ENCODE assay signal across 8 mouse cellular contexts in the genomic region with DNA sequence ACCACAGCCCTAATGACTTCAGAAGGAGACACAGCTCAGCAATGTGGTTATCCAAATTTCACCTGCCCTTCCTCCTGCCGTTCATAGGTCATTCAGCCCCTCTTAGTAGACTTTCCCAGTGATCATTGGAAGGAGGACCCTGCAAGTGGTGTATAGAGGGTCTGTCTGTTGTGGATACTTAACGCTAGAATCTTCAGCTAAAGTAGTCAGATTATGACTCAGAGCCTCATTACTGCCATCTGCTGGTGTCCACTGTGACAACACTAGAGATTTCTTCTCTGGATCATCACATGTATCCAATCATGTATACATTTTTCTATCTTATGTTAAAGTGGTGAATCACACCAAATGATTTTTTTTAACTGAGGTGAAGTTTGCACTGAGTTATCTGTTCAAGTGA. TPM values are rescaled to one million over a fixed set of nuclear protein-coding genes. Genes with fewer than 3 reads are reported as not detected.
A peak's percentile ranks its signal among the peaks of the same experiment; 100 is the strongest.
DNase-seq lines count a peak whose midpoint lies in the region; ATAC-seq and TF ChIP-seq lines count a peak whose summit lies in the region.

No protein-coding gene starts in this region.

- no peaks in the 10 kb centered on the region for H3K4me1 ChIP-seq in ES-Bruce4 (ENCODE audit: control insufficient read depth, insufficient read depth, low read length)

- peak; percentile 89 for ATAC-seq in frontal cortex, adult (ENCODE audit: low TSS enrichment)

- TF ChIP-seq CTCF in ES-Bruce4 (IDR thresholded peaks at IDR 0.05; ENCODE audit: low read depth, low read length), result peak; percentile 34

- TF ChIP-seq POLR2A in ES-Bruce4 (IDR thresholded peaks at IDR 0.05; ENCODE audit: insufficient read depth, low read length), result no peak

- no peaks in the 10 kb centered on the region for H3K9me3 ChIP-seq in ES-Bruce4 (replicated peaks; ENCODE audit: control insufficient read depth, insufficient read depth, low read length, poor library complexity, severe bottlenecking)

- no peaks in the 10 kb centered on the region for H3K36me3 ChIP-seq in ES-Bruce4 (ENCODE audit: control insufficient read depth, insufficient read depth, low read length, poor library complexity, severe bottlenecking)

- no peaks in the 10 kb centered on the region for H3K27me3 ChIP-seq in ES-Bruce4 (ENCODE audit: control insufficient read depth, insufficient read depth, low read length, poor library complexity, severe bottlenecking)

- no peak overlapping the region for H3K4me3 ChIP-seq in ES-Bruce4 (ENCODE audit: low read depth, low read length)

- no peak overlapping the region for H3K27ac ChIP-seq in ES-Bruce4 (ENCODE audit: insufficient read depth, low read length)

- peak; percentile 61 for DNase-seq in layer of hippocampus, adult 11-12 months (ENCODE audit: low spot score)
- no peak for DNase-seq in layer of hippocampus, adult 9-10 months (ENCODE audit: low spot score)
- DNase-seq in adrenal gland, postnatal 14 days, result peak; percentile 70
- peak; percentile 54 to 63 for DNase-seq in layer of hippocampus, postnatal 10 days (ENCODE audit: low spot score in 2 of 2)
- DNase-seq in mesoderm, embryonic 11.5 days (ENCODE audit: low read depth, low spot score), result peak; percentile 64
- DNase-seq in yolk sac, embryonic 10.5 days (ENCODE audit: low spot score), result peak; percentile 28

- no peak for TF ChIP-seq EP300 in ES-Bruce4 (IDR thresholded peaks at IDR 0.05; ENCODE audit: insufficient read depth, low read depth, low read length)

- H3K9ac ChIP-seq in ES-Bruce4 (ENCODE audit: low read depth, poor library complexity, severe bottlenecking), result no peak overlapping the region

RNA-seq across cellular contexts. Expression of gene Wipi1, which starts 9.4 kb away (rescaled TPM):
- 26.9 and 27.7 TPM in 2 replicates for polyA plus RNA-seq in ES-Bruce4 (2011; ENCODE audit: insufficient read depth, insufficient read length, low read depth, missing spikeins)
- total RNA-seq in adrenal gland, postnatal 14 days (2021), result 31.9 and 40.0 TPM in 2 replicates
- 10 to 100 TPM; 22.0 to 24.3 TPM for total RNA-seq in layer of hippocampus, postnatal 10 days (2021)

RNA-seq across cellular contexts. Expression of gene Prkar1a, which starts 28.0 kb away (rescaled TPM):
- polyA plus RNA-seq in ES-Bruce4 (2011; ENCODE audit: insufficient read depth, insufficient read length, low read depth, missing spikeins), result 91.8 and 98.3 TPM in 2 replicates
- total RNA-seq in adrenal gland, postnatal 14 days (2021), result 346 and 353 TPM in 2 replicates
- total RNA-seq in layer of hippocampus, postnatal 10 days (2021), result 100 to 1,000 TPM; 414 to 447 TPM
